Mouse (Mus musculus) kidney, embryonic 16.5 days (tissue): ENCODE results near the gene Cenpb. TPM values are rescaled to one million over a fixed set of nuclear protein-coding genes. Genes with fewer than 3 reads are reported as not detected.

Experiments used
- ATAC-seq: fragments of 200-750 bp; cut with Nextera tagmentation; 2 replicates; pipeline ENCODE4 v1.8.0; 2017; ENCODE audit warnings: moderate TSS enrichment; ENCODE audit not compliant: low FRiP score, low TSS enrichment
- H3K27ac ChIP-seq: fragments of 300-500 bp; sonication (generic); 2 replicates; pipeline ENCODE4 v1.5.1; 2014; ENCODE audit warnings: low read length
- H3K27me3 ChIP-seq: fragments of 300-500 bp; sonication (generic); 2 replicates; pipeline ENCODE4 v1.6.1; 2014; ENCODE audit warnings: low read length, control low read depth, mixed read lengths; ENCODE audit not compliant: insufficient read depth
- H3K36me3 ChIP-seq: fragments of 300-500 bp; sonication (generic); 2 replicates; pipeline ENCODE4 v1.6.1; 2014; ENCODE audit warnings: low read length, control low read depth, mixed read lengths; ENCODE audit not compliant: insufficient read depth
- H3K4me1 ChIP-seq: fragments of 300-500 bp; sonication (generic); 2 replicates; pipeline ENCODE4 v1.6.1; 2014; ENCODE audit warnings: low read length, control low read depth, mixed read lengths; ENCODE audit not compliant: insufficient read depth
- H3K4me2 ChIP-seq: fragments of 300-500 bp; sonication (generic); replicated peaks from 2 replicates; pipeline ENCODE4 v1.6.1; 2014; ENCODE audit warnings: low read depth, low read length
- H3K4me3 ChIP-seq: fragments of 300-500 bp; sonication (generic); 2 replicates; pipeline ENCODE4 v1.5.1; 2014; ENCODE audit warnings: mild to moderate bottlenecking, low read length
- H3K9ac ChIP-seq: fragments of 300-500 bp; sonication (generic); replicated peaks from 2 replicates; pipeline ENCODE4 v1.6.1; 2014; ENCODE audit warnings: low read length
- H3K9me3 ChIP-seq: fragments of 300-500 bp; sonication (generic); 2 replicates; pipeline ENCODE4 v1.6.1; 2016; ENCODE audit warnings: low read length, control low read depth
- WGBS: fragments of 180-500 bp; shearing (Covaris S2); extraction: QIAGEN DNeasy Blood & Tissue Kit; methylation state at CpG from one replicate; pipeline ENCODE4 v1.1.7; 2014; 5-methylcytosine and 5-hydroxymethylcytosine counted together
- polyA plus RNA-seq: library from polyadenylated mRNA; unstranded; fragments of >200 nt; fragmentation: Nextera tagmentation; extraction: Ambion mirVana; gene quantifications from 2 replicates; pipeline ENCODE4 v1.2.1, GENCODE M21; 2015

Cenpb gene
- polyA plus RNA-seq, 1 experiment from 2014 or later = 9.7 TPM

GRCm38 (mm10) chr2:131213773-131214172 lies 33.9 kb upstream of the Cenpb start:
- no peak for ATAC-seq
- Histone ChIP-seq H3K27ac (no peak overlapping the region), H3K27me3 (no peaks in the 10 kb centered on the region), H3K4me3 (no peak overlapping the region), H3K9ac (no peak overlapping the region), H3K36me3 (peaks cover 9% of the 10 kb centered on the region; the same call in 1 of the 2 replicates), H3K9me3 (no peaks in the 10 kb centered on the region), H3K4me1 (peaks cover 13% of the 10 kb centered on the region), H3K4me2 (no peak overlapping the region)
- 87% methylated on average over 7 of the region's 7 CpGs for WGBS

GRCm38 (mm10) chr2:131211026-131211615 lies 31.3 kb upstream of the Cenpb start:
- H3K9ac ChIP-seq = peak overlapping the region; percentile 86
- no peaks in the 10 kb centered on the region for H3K27me3 ChIP-seq
- peak overlapping the region; percentile 96; the same call in 1 of the 2 replicates for H3K27ac ChIP-seq
- H3K4me3 ChIP-seq = peak overlapping the region; percentile 80
- H3K4me2 ChIP-seq = peak overlapping the region; percentile 75
- no peaks in the 10 kb centered on the region for H3K9me3 ChIP-seq
- H3K36me3 ChIP-seq = peaks cover 9% of the 10 kb centered on the region; the same call in 1 of the 2 replicates
- no peak for ATAC-seq
- peaks cover 13% of the 10 kb centered on the region for H3K4me1 ChIP-seq
- 58% methylated on average over 9 of the region's 9 CpGs for WGBS

GRCm38 (mm10) chr2:131209969-131210792 lies 30.3 kb upstream of the Cenpb start:
- Histone ChIP-seq H3K27me3 (no peaks in the 10 kb centered on the region), H3K9me3 (no peaks in the 10 kb centered on the region), H3K9ac (peak overlapping the region; percentile 86), H3K4me1 (peaks cover 16% of the 10 kb centered on the region), H3K4me2 (peak overlapping the region; percentile 75), H3K4me3 (peak overlapping the region; percentile 80), H3K36me3 (peaks cover 9% of the 10 kb centered on the region; the same call in 1 of the 2 replicates), H3K27ac (peak overlapping the region; percentile 96)
- under 1% methylated on average over 50 of the region's 50 CpGs for WGBS
- peak; percentile 96 for ATAC-seq

- Histone ChIP-seq H3K9me3 (no peaks in the 10 kb centered on the region), H3K36me3 (peaks cover 9% of the 10 kb centered on the region; the same call in 1 of the 2 replicates), H3K4me2 (peak overlapping the region; percentile 75), H3K27me3 (no peaks in the 10 kb centered on the region), H3K27ac (peak overlapping the region; percentile 96), H3K4me3 (peak overlapping the region; percentile 80), H3K4me1 (peaks cover 25% of the 10 kb centered on the region), H3K9ac (peak overlapping the region; percentile 86)
- peak; percentile 7 for ATAC-seq
- 81% methylated on average over 4 of the region's 4 CpGs for WGBS
Measured at GRCm38 (mm10) chr2:131209125-131209795, 29.4 kb upstream of the Cenpb start.

- no peak for ATAC-seq
- H3K9ac ChIP-seq = no peak overlapping the region
- no peaks in the 10 kb centered on the region for H3K9me3 ChIP-seq
- WGBS = 98% methylated on average over 2 of the region's 2 CpGs
- no peak overlapping the region for H3K4me2 ChIP-seq
- no peak overlapping the region for H3K4me3 ChIP-seq
- H3K27ac ChIP-seq = no peak overlapping the region
- peaks cover 25% of the 10 kb centered on the region for H3K4me1 ChIP-seq
- no peaks in the 10 kb centered on the region for H3K27me3 ChIP-seq
- peaks cover 9% of the 10 kb centered on the region; the same call in 1 of the 2 replicates for H3K36me3 ChIP-seq
Measured at GRCm38 (mm10) chr2:131208356-131208755, 28.5 kb upstream of the Cenpb start.

GRCm38 (mm10) chr2:131206778-131207177 lies 26.9 kb upstream of the Cenpb start, which contains the start of gene Ap5s1:
TSS of gene Ap5s1 (plus strand) at chr2:131207078.
- Histone ChIP-seq H3K27ac (no peak within 1 kb of the TSS), H3K9me3 (no peaks in the 10 kb centered on the region), H3K4me1 (peaks cover 25% of the 10 kb centered on the region), H3K4me3 (no peak within 1 kb of the TSS), H3K4me2 (no peak within 1 kb of the TSS), H3K36me3 (no peaks in the 10 kb centered on the region), H3K27me3 (no peaks in the 10 kb centered on the region), H3K9ac (no peak within 1 kb of the TSS)
- 75% methylated on average over 4 of the region's 4 CpGs for WGBS
- ATAC-seq = no peak

GRCm38 (mm10) chr2:131205521-131206182 lies 25.8 kb upstream of the Cenpb start:
- Histone ChIP-seq H3K4me3 (no peak overlapping the region), H3K9me3 (no peaks in the 10 kb centered on the region), H3K9ac (no peak overlapping the region), H3K36me3 (no peaks in the 10 kb centered on the region; the same call in 1 of the 2 replicates), H3K4me2 (no peak overlapping the region), H3K27ac (no peak overlapping the region), H3K4me1 (peaks cover 17% of the 10 kb centered on the region), H3K27me3 (no peaks in the 10 kb centered on the region)
- 83% methylated on average over 8 of the region's 8 CpGs for WGBS
- no peak for ATAC-seq

GRCm38 (mm10) chr2:131204410-131204981 lies 24.6 kb upstream of the Cenpb start:
- Histone ChIP-seq H3K4me2 (peak overlapping the region; percentile 19; the same call in 1 of the 2 replicates), H3K4me1 (peaks cover 14% of the 10 kb centered on the region), H3K36me3 (peaks cover 4% of the 10 kb centered on the region; the same call in 1 of the 2 replicates), H3K27me3 (no peaks in the 10 kb centered on the region), H3K27ac (peak overlapping the region; percentile 80), H3K4me3 (no peak overlapping the region), H3K9me3 (no peaks in the 10 kb centered on the region), H3K9ac (0 out of 2 replicates have a peak overlapping the region, but pooled peaks have one; percentile 13)
- 34% methylated on average over 7 of the region's 7 CpGs for WGBS
- ATAC-seq = peak; percentile 91
